Mouse (Mus musculus): Measurements from ENCODE around the gene Etv6.

GRCm38 (mm10) chr6:134144231-134145130, 109.0 kb downstream of the Etv6 start:
- no peak for TF ChIP-seq CTCF (IDR thresholded peaks at IDR 0.05; ENCODE audit: extremely low read depth, insufficient read length, insufficient replicate concordance, low read depth, low read length)
- no peak for TF ChIP-seq POLR2A (IDR thresholded peaks at IDR 0.05; ENCODE audit: low read depth, low read length)
